Mouse (Mus musculus): ENCODE data around the gene Dhrs2. TPM values are rescaled to one million over a fixed set of nuclear protein-coding genes. Genes with fewer than 3 reads are reported as not detected.

Gene Dhrs2
- total RNA-seq (2012; rRNA removed) (not detected in 2 replicates), total RNA-seq (2014; rRNA removed) (not detected in 2 replicates), polyA plus RNA-seq (2012; ENCODE audit: insufficient read length, low read depth) (not detected in 2 replicates)

GRCm38 (mm10) chr14:55221707-55222106, at the start of gene Dhrs2:
Gene Dhrs2, plus strand, starts transcription at chr14:55222007.
- no peaks in the 10 kb centered on the region for H3K79me2 ChIP-seq (replicated peaks; ENCODE audit: control insufficient read depth, extremely low read depth, insufficient read depth, poor library complexity, severe bottlenecking)
- no peaks in the 10 kb centered on the region for H3K4me1 ChIP-seq (ENCODE audit: control insufficient read depth in 1 of 2, insufficient read depth in 2 of 2)
- TF ChIP-seq ZMIZ1 (IDR thresholded peaks at IDR 0.05; ENCODE audit: low read depth, low read length) (no peak), USF1 (IDR thresholded peaks at IDR 0.05; ENCODE audit: low read depth, low read length) (no peak), MXI1 (IDR thresholded peaks at IDR 0.05; ENCODE audit: low read depth, low read length) (no peak), KAT2A (IDR thresholded peaks at IDR 0.05; ENCODE audit: insufficient replicate concordance, low read length) (no peak), TCF12 (IDR thresholded peaks at IDR 0.05; ENCODE audit: low read depth, low read length) (no peak), BHLHE40 (IDR thresholded peaks at IDR 0.05; ENCODE audit: low read depth, low read length) (no peak), JUND (conservative IDR thresholded peaks at IDR 0.05; ENCODE audit: low read depth, low read length) (no peak), MAFK (IDR thresholded peaks at IDR 0.05; ENCODE audit: insufficient replicate concordance, low read length) (no peak), ZC3H11A (IDR thresholded peaks at IDR 0.05; ENCODE audit: low read depth, low read length) (no peak), RAD21 (IDR thresholded peaks at IDR 0.05; ENCODE audit: low read depth, low read length) (no peak), ZKSCAN1 (IDR thresholded peaks at IDR 0.05; ENCODE audit: borderline replicate concordance, low read depth, low read length) (no peak), MAX (IDR thresholded peaks at IDR 0.05; ENCODE audit: low read length) (no peak), POLR2AphosphoS2 (IDR thresholded peaks at IDR 0.05; ENCODE audit: low read depth, low read length) (no peak), MAZ (IDR thresholded peaks at IDR 0.05; ENCODE audit: low read depth, low read length) (no peak), GABPA (IDR thresholded peaks at IDR 0.05; ENCODE audit: insufficient replicate concordance, low read depth, low read length) (no peak), MYC (IDR thresholded peaks at IDR 0.05; ENCODE audit: low read depth, low read length) (no peak), IRF4 (IDR thresholded peaks at IDR 0.05; ENCODE audit: low read depth, low read length) (no peak), NELFE (IDR thresholded peaks at IDR 0.05; ENCODE audit: low read depth, low read length) (no peak), TBP (conservative IDR thresholded peaks at IDR 0.05; ENCODE audit: low read depth, low read length) (no peak)
- DNase-seq (ENCODE audit: extremely low read depth): no peak
- H3K36me3 ChIP-seq (replicated peaks in 1 of 2; ENCODE audit: control insufficient read depth in 1 of 2, insufficient read depth in 1 of 2, low read length in 1 of 2): no peaks in the 10 kb centered on the region
- no peak within 1 kb of the TSS for H3K4me2 ChIP-seq (ENCODE audit: insufficient read depth, low read depth, poor library complexity, severe bottlenecking)
- H3K27me3 ChIP-seq (replicated peaks): peaks cover 35% of the 10 kb centered on the region
- no peaks in the 10 kb centered on the region for H3K9me3 ChIP-seq (replicated peaks; ENCODE audit: low read length)
- H3K27ac ChIP-seq (ENCODE audit: insufficient read depth, low read depth): no peak within 1 kb of the TSS
- in situ Hi-C loops (cut with MboI; ENCODE audit: low pct_ligation_motif_present, low pct_unique_long_range_greater_than_20kb, low sequenced_read_pairs): no loop called here
- dilution Hi-C loops (cut with MboI; ENCODE audit: extremely low pct_ligation_motif_present, extremely low pct_unique_long_range_greater_than_20kb, low sequenced_read_pairs): no loop called here
- no peak within 1 kb of the TSS for H3K4me3 ChIP-seq (replicated peaks in 1 of 3; ENCODE audit: low read depth in 2 of 3, low read length in 2 of 3, poor library complexity in 1 of 3)
- H3K9ac ChIP-seq (ENCODE audit: insufficient read depth, low read depth): no peak within 1 kb of the TSS

- Histone ChIP-seq H3K4me3 (replicated peaks in 1 of 3; ENCODE audit: low read depth in 2 of 3, low read length in 2 of 3, poor library complexity in 1 of 3) (no peak overlapping the region), H3K4me1 (ENCODE audit: control insufficient read depth in 1 of 2, insufficient read depth in 2 of 2) (peaks cover 3 to 6% of the 10 kb centered on the region in 2 experiments; a peak in 2 of 4 replicates), H3K79me2 (replicated peaks; ENCODE audit: control insufficient read depth, extremely low read depth, insufficient read depth, poor library complexity, severe bottlenecking) (no peaks in the 10 kb centered on the region), H3K27ac (ENCODE audit: insufficient read depth, low read depth) (no peak overlapping the region), H3K4me2 (ENCODE audit: insufficient read depth, low read depth, poor library complexity, severe bottlenecking) (no peak overlapping the region), H3K9ac (ENCODE audit: insufficient read depth, low read depth) (no peak overlapping the region), H3K9me3 (replicated peaks; ENCODE audit: low read length) (no peaks in the 10 kb centered on the region), H3K36me3 (replicated peaks in 1 of 2; ENCODE audit: control insufficient read depth in 1 of 2, insufficient read depth in 1 of 2, low read length in 1 of 2) (no peaks in the 10 kb centered on the region), H3K27me3 (replicated peaks) (peaks cover 10% of the 10 kb centered on the region)
- dilution Hi-C loops (cut with MboI; ENCODE audit: extremely low pct_ligation_motif_present, extremely low pct_unique_long_range_greater_than_20kb, low sequenced_read_pairs): no loop called here
- DNase-seq (ENCODE audit: extremely low read depth): no peak
- in situ Hi-C loops (cut with MboI; ENCODE audit: low pct_ligation_motif_present, low pct_unique_long_range_greater_than_20kb, low sequenced_read_pairs): loop anchor here (5.0 kb wide), 1 partner anchor 52 kb away; no protein-coding TSS in a partner anchor
- TF ChIP-seq MAFK (IDR thresholded peaks at IDR 0.05; ENCODE audit: insufficient replicate concordance, low read length): peak; percentile 64; the same call in 1 of the 2 replicates
- TF ChIP-seq NRF1 (IDR thresholded peaks at IDR 0.05; ENCODE audit: low read depth, low read length): no peak
Observed at GRCm38 (mm10) chr14:55174164-55174563, 47.6 kb upstream of the Dhrs2 start.

Data from CH12.LX (cell line).